In the genomic region with DNA sequence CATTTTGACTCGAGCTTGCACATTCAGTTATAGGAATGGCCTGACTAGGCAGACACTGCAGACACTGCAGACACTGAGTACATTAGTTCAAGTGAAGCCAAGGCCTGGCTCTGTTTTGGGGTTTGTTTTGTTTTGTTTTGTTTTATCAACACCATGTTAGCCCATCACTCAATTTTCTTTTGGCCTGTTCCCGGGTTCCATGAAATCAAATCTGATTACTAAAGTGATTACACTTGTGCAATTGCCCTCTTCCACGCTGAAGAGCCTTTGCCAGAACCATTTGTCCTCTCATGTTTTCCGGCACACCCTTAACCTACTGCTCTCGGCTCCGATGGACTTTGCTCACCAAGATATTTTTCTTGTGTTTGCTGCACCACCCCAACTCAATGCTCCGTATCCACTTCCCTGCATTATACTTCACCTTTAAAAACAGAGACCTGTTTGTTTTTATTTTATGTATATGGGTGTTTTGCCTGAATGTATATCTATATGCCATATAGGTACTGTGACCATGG, we compare ENCODE assay signal across 22 mouse cellular contexts. TPM values are rescaled to one million over a fixed set of nuclear protein-coding genes. Genes with fewer than 3 reads are reported as not detected.
"Had no signal": no experiment of that assay in that cellular context is flagged by ENCODE, and none has a peak within 500 bp of the region (broad histone marks: within the 10 kb centered on the region; RNA-seq: fewer than 3 reads in every experiment).

No protein-coding gene starts in this region.

- H3K9ac ChIP-seq: intestine, embryonic 15.5 days; limb, embryonic 13.5 days; liver, embryonic 15.5 days; lung, embryonic 14.5 days; midbrain, embryonic 12.5 days; midbrain, embryonic 15.5 days; neural tube, embryonic 12.5 days; neural tube, embryonic 15.5 days; stomach, embryonic 15.5 days had no signal

- H3K4me2 ChIP-seq: intestine, embryonic 15.5 days; limb, embryonic 13.5 days; liver, embryonic 11.5 days; liver, embryonic 15.5 days; lung, embryonic 14.5 days; midbrain, embryonic 12.5 days; midbrain, embryonic 15.5 days; neural tube, embryonic 12.5 days; neural tube, embryonic 15.5 days; stomach, embryonic 15.5 days had no signal

- H3K36me3 ChIP-seq: intestine, embryonic 15.5 days; limb, embryonic 10.5 days; limb, embryonic 13.5 days; liver, embryonic 15.5 days; midbrain, embryonic 12.5 days; midbrain, embryonic 15.5 days; neural tube, embryonic 12.5 days; neural tube, embryonic 15.5 days; stomach, embryonic 15.5 days had no signal

- H3K4me3 ChIP-seq: intestine, embryonic 15.5 days; limb, embryonic 10.5 days; limb, embryonic 13.5 days; liver, embryonic 15.5 days; midbrain, embryonic 12.5 days; midbrain, embryonic 15.5 days; neural tube, embryonic 12.5 days; neural tube, embryonic 15.5 days; stomach, embryonic 15.5 days had no signal

- H3K4me1 ChIP-seq: intestine, embryonic 15.5 days; limb, embryonic 10.5 days; limb, embryonic 13.5 days; liver, embryonic 15.5 days; midbrain, embryonic 12.5 days; midbrain, embryonic 15.5 days; neural tube, embryonic 12.5 days; neural tube, embryonic 15.5 days; stomach, embryonic 15.5 days had no signal

- DNase-seq: kidney, adult 8-10 months; kidney, postnatal 36 days; lung, embryonic 14.5 days; lung, postnatal 10 days; right cerebral cortex, adult 18-20 months; right cerebral cortex, postnatal 14 days; right cerebral cortex, postnatal 4 days; spleen, adult 18-20 months; thymus, adult 18-20 months; thymus, postnatal 36 days had no signal

- ATAC-seq: intestine, embryonic 15.5 days; midbrain, embryonic 15.5 days had no signal

- H3K9me3 ChIP-seq: intestine, embryonic 15.5 days; limb, embryonic 10.5 days; limb, embryonic 13.5 days; liver, embryonic 15.5 days; midbrain, embryonic 12.5 days; midbrain, embryonic 15.5 days; neural tube, embryonic 12.5 days; neural tube, embryonic 15.5 days; stomach, embryonic 15.5 days had no signal

- H3K27ac ChIP-seq: intestine, embryonic 15.5 days; limb, embryonic 10.5 days; limb, embryonic 13.5 days; liver, embryonic 15.5 days; macrophage; midbrain, embryonic 12.5 days; midbrain, embryonic 15.5 days; neural tube, embryonic 12.5 days; neural tube, embryonic 15.5 days; stomach, embryonic 15.5 days had no signal

- H3K27me3 ChIP-seq: intestine, embryonic 15.5 days; liver, embryonic 15.5 days; midbrain, embryonic 15.5 days; neural tube, embryonic 12.5 days; neural tube, embryonic 15.5 days; stomach, embryonic 15.5 days had no signal

RNA-seq across cellular contexts. Expression of a gene that starts 23.4 kb away (rescaled TPM):
- total RNA-seq: megakaryocyte, adult 5-6 weeks had no signal
- polyA plus RNA-seq: macrophage had no signal
